Mouse (Mus musculus) small intestine, adult 2 months (tissue): ENCODE results near the gene Card11.

Source experiments
- CTCF ChIP-seq: fragments of 200-500 bp; IDR thresholded peaks from 2 replicates; pipeline ENCODE4 v1.5.1; 2012; ENCODE audit warnings: low read depth, mild to moderate bottlenecking, control low read depth, inconsistent platforms, low read length, moderate library complexity, mixed read lengths; ENCODE audit not compliant: insufficient replicate concordance, insufficient read length; ENCODE audit errors: extremely low read depth
- POLR2A ChIP-seq: fragments of 200-500 bp; IDR thresholded peaks from 2 replicates; pipeline ENCODE4 v1.6.1; 2012; ENCODE audit warnings: low read depth, mild to moderate bottlenecking, control low read depth, inconsistent platforms, low read length, moderate library complexity

DNA sequence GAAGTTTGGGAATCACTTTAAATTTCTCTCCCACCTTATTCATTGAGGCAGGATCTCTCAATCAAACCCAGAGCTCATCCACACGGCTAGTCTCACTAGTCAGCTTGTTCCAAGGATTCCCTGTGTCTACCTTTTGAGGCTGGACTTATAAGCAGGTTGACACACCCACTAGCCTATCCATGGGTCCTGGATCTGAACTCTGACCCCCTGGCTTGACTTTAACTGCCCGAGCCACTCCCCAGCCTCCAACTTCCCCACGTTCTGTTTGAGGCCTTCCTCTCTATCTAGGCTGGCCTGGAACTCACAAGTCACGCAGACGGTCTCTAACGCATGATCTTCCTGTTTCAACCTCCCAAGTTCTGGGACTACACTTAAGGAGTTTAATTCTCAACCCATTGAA lies 54.3 kb downstream of the Card11 start:
- TF ChIP-seq CTCF (no peak), POLR2A (no peak)
